Mouse (Mus musculus) liver, embryonic 16.5 days (tissue): Measurements from ENCODE around the gene Klhl25. TPM values are rescaled to one million over a fixed set of nuclear protein-coding genes. Genes with fewer than 3 reads are reported as not detected.

Source experiments
- ATAC-seq: fragments of 200-750 bp; cut with Nextera tagmentation; 2 replicates; pipeline ENCODE4 v1.8.0; 2017; ENCODE audit warnings: low read depth, mild to moderate bottlenecking, moderate number of reproducible peaks, moderate library complexity
- H3K27ac ChIP-seq: fragments of 300-500 bp; sonication (generic); 2 replicates; pipeline ENCODE4 v1.5.1; 2014; ENCODE audit warnings: mild to moderate bottlenecking, low read length
- H3K27me3 ChIP-seq: fragments of 300-500 bp; sonication (generic); 2 replicates; pipeline ENCODE4 v1.6.1; 2014; ENCODE audit warnings: low read depth, low read length, mixed read lengths; ENCODE audit not compliant: control insufficient read depth, insufficient read depth
- H3K36me3 ChIP-seq: fragments of 300-500 bp; sonication (generic); 2 replicates; pipeline ENCODE4 v1.6.1; 2014; ENCODE audit warnings: mild to moderate bottlenecking; ENCODE audit not compliant: control insufficient read depth, insufficient read depth
- H3K4me1 ChIP-seq: fragments of 300-500 bp; sonication (generic); 2 replicates; pipeline ENCODE4 v1.6.1; 2014; ENCODE audit warnings: low read depth, low read length, mixed read lengths; ENCODE audit not compliant: control insufficient read depth
- H3K4me2 ChIP-seq: fragments of 300-500 bp; sonication (generic); 2 replicates; pipeline ENCODE4 v1.6.1; 2014; ENCODE audit warnings: low read depth, low read length, mixed read lengths
- H3K4me3 ChIP-seq: fragments of 300-500 bp; sonication (generic); 2 replicates; pipeline ENCODE4 v1.5.1; 2014; ENCODE audit warnings: low read depth, mild to moderate bottlenecking, low read length
- H3K9ac ChIP-seq: fragments of 300-500 bp; sonication (generic); 2 replicates; pipeline ENCODE4 v1.6.1; 2014; ENCODE audit warnings: low read depth, low read length
- H3K9me3 ChIP-seq: fragments of 300-500 bp; sonication (generic); replicated peaks from 2 replicates; pipeline ENCODE4 v1.6.1; 2016; ENCODE audit warnings: low read length; ENCODE audit not compliant: control insufficient read depth
- WGBS: fragments of 180-500 bp; shearing (Covaris S2); extraction: QIAGEN DNeasy Blood & Tissue Kit; methylation state at CpG from one replicate; pipeline ENCODE4 v1.1.7; 2014; ENCODE audit not compliant: insufficient replicate concordance; 5-methylcytosine and 5-hydroxymethylcytosine counted together
- polyA plus RNA-seq: library from polyadenylated mRNA; unstranded; fragments of >200 nt; fragmentation: Nextera tagmentation; extraction: Ambion mirVana; gene quantifications from 2 replicates; pipeline ENCODE4 v1.2.1, GENCODE M21; 2015

Klhl25 gene
- polyA plus RNA-seq, result 19.4 and 22.5 TPM in 2 replicates

DNA sequence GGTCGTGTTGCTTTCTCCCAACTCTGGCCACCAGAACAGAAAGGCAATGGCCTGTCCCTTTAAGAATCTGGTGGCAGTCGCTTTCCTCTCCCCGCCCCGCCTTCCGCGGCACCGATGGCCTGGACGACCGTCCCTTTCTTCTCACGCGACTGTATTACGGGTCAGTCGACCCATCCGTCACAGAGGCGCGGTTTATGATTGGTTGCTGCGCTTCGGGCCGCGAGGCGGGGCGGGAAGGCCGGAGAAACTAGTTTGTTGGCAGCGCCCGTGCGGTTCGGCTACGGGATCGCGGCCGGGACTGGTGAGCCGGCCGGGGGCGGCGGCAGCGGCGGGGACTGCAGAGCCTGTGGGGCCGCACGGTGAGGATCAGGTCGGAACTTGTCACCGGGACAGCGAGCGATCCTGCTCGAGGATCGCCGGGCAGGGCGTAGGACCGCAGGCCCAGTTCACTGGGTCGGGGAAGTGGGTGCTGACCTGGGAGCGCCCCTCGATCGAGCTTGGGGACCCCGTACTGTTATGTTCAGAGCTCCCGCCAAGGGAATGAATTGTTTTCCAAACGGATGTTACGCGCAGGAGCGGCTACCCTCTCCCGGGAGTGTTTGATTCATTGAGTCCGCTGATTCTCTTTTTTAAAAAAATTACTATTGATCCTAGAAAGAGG is at the start of gene Klhl25:
Gene Klhl25 (plus strand): TSS at position 196 of the 661 bp plus-strand sequence.
- peak within 1 kb of the TSS; percentile 83 for H3K4me3 ChIP-seq
- H3K27ac ChIP-seq, result peak within 1 kb of the TSS; percentile 80
- WGBS, result under 1% methylated on average over 60 of the region's 60 CpGs
- no peaks in the 10 kb centered on the region for H3K9me3 ChIP-seq
- H3K4me1 ChIP-seq, result peaks cover 27% of the 10 kb centered on the region
- H3K9ac ChIP-seq, result peak within 1 kb of the TSS; percentile 91
- peak within 1 kb of the TSS; percentile 82 for H3K4me2 ChIP-seq
- ATAC-seq, result peak; percentile 99
- no peaks in the 10 kb centered on the region for H3K27me3 ChIP-seq
- no peaks in the 10 kb centered on the region for H3K36me3 ChIP-seq

DNA sequence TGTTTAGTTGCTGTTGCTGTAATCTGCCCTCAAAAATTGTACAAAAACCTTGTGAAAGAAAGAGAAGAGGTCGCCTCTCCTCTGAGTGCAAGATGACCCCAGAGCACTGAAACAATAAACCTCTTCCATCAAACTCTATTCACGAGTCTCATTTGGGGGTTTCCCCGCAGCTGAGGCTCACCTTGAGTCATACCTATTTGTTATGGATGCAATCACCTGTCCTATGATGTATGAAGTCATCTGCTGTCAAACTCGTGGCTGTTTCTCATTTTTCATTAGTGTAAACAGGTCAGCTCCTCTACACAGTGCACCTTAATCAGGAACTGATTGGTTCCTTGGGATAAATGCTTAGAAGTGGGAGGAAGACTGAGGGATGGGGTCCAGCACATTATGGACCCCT is 47.6 kb upstream of the Klhl25 start:
- no peaks in the 10 kb centered on the region for H3K27me3 ChIP-seq
- H3K4me3 ChIP-seq, result no peak overlapping the region
- 62% methylated on average over 4 of the region's 4 CpGs for WGBS
- no peaks in the 10 kb centered on the region; the same call in none of the 2 replicates for H3K4me1 ChIP-seq
- no peak overlapping the region for H3K9ac ChIP-seq
- no peaks in the 10 kb centered on the region for H3K36me3 ChIP-seq
- H3K4me2 ChIP-seq, result no peak overlapping the region
- no peak for ATAC-seq
- H3K27ac ChIP-seq, result no peak overlapping the region
- H3K9me3 ChIP-seq, result no peaks in the 10 kb centered on the region

DNA sequence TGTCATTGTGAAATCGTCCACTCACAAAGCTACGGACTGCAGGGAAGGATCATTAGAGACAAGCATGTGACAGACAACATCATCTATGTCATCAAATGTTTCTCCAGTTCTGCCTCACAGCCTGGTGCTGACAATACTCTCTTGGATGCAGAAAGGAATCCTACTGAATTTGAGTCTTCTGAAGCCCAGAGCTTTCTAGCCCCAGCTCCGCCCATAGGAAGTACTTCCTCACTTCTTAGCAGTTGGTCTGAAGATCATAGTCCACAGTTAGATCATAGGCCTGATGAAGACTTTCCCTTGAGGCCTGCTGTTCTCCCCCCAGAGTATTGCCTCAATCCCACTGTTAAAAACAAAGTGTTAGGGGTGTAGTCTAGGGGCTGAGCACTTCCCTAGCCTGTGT is 47.1 kb upstream of the Klhl25 start:
- no peak overlapping the region for H3K27ac ChIP-seq
- no peaks in the 10 kb centered on the region for H3K27me3 ChIP-seq
- ATAC-seq, result no peak
- peaks cover 3% of the 10 kb centered on the region for H3K4me1 ChIP-seq
- H3K36me3 ChIP-seq, result no peaks in the 10 kb centered on the region
- 84% methylated on average over 3 of the region's 3 CpGs for WGBS
- H3K4me3 ChIP-seq, result no peak overlapping the region
- H3K9ac ChIP-seq, result no peak overlapping the region
- H3K4me2 ChIP-seq, result no peak overlapping the region
- H3K9me3 ChIP-seq, result no peaks in the 10 kb centered on the region

DNA sequence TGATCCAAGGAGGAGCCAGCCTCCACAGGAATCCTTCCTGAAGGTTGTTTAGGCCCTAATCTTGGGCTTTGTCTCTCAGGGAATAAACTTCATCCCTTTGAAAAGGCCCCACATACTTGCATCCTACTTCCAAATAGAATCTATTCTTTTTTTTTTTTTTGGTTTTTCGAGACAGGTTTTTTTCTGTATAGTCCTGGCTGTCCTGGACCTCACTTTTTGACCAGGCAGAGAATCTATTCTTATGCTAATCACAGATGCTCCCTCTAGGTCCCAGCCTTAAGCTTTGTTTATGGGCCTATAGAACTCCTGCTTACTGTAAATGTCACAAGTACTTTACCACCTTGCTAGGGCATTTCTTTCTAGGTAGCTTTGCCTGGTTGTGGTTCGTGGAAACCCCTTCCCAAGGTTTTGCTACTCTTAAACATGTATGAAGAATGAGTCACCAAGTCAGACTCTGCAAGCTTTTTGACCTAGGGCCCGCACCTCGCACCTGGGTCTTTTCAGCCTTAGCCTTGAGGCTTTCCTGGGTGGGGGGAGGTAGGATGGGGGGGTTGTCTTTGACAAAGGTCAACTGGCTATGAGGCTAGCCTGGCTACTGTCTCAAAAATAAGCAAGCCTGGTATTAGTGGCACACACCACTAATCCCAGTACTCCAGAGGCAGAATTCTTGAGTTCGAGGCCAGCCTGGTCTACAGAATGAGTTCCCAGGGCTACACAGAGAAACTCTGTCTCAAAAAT is 46.3 kb upstream of the Klhl25 start:
- no peak overlapping the region for H3K4me2 ChIP-seq
- no peaks in the 10 kb centered on the region for H3K36me3 ChIP-seq
- no peaks in the 10 kb centered on the region for H3K27me3 ChIP-seq
- H3K9ac ChIP-seq, result no peak overlapping the region
- H3K27ac ChIP-seq, result no peak overlapping the region
- ATAC-seq, result no peak
- no peaks in the 10 kb centered on the region for H3K9me3 ChIP-seq
- no peak overlapping the region for H3K4me3 ChIP-seq
- peaks cover 8% of the 10 kb centered on the region for H3K4me1 ChIP-seq
- WGBS, result 71% methylated on average over 5 of the region's 5 CpGs

DNA sequence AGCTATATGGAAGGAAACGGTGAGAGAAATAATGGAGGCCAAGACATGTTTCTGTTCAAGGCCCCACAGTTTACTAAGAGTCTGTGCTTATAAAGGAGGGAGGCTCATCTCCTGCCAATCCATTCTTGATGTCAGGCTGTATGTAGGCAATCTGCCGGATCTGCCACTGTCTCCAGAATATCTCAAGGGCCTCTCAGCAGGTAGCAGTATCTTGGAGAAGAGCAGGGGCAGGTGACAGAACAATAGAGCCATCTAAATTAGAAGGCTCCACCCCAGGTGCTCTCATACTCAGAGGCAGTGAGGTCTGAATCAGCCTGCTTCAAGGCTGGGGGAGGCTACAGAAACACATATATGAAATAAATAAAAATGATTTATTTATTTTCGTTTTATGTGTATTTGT is 45.2 kb upstream of the Klhl25 start:
- Histone ChIP-seq H3K4me2 (no peak overlapping the region), H3K4me3 (no peak overlapping the region), H3K27ac (no peak overlapping the region), H3K9ac (no peak overlapping the region), H3K9me3 (no peaks in the 10 kb centered on the region), H3K27me3 (no peaks in the 10 kb centered on the region), H3K36me3 (no peaks in the 10 kb centered on the region), H3K4me1 (peaks cover 8% of the 10 kb centered on the region)
- ATAC-seq, result no peak
- 57% methylated on average over 3 of the region's 3 CpGs for WGBS

DNA sequence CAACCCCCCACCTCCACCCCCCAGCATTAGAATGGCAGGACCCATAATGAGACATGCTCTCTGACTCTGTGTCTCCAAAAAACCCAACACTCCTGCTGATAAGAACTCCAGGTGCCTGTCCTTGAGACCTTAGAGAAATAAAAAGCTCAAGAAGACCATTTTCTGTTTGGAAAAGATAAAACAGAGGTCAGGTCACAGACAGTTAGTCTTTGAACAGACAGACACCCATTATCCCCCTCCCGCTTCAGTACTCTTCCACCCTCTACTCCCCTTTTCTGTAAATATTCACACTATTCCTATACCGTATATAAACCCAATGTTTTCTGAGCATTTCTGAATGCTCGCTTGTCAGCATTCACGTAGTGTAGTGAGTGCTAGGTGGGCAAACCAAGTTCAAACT is 41.9 kb upstream of the Klhl25 start:
- no peaks in the 10 kb centered on the region for H3K36me3 ChIP-seq
- peaks cover 8% of the 10 kb centered on the region for H3K4me1 ChIP-seq
- WGBS, result 56% methylated on average over 4 of the region's 4 CpGs
- H3K4me3 ChIP-seq, result no peak overlapping the region
- no peaks in the 10 kb centered on the region for H3K9me3 ChIP-seq
- no peak overlapping the region for H3K9ac ChIP-seq
- no peak overlapping the region for H3K4me2 ChIP-seq
- ATAC-seq, result no peak
- no peak overlapping the region for H3K27ac ChIP-seq
- H3K27me3 ChIP-seq, result no peaks in the 10 kb centered on the region

DNA sequence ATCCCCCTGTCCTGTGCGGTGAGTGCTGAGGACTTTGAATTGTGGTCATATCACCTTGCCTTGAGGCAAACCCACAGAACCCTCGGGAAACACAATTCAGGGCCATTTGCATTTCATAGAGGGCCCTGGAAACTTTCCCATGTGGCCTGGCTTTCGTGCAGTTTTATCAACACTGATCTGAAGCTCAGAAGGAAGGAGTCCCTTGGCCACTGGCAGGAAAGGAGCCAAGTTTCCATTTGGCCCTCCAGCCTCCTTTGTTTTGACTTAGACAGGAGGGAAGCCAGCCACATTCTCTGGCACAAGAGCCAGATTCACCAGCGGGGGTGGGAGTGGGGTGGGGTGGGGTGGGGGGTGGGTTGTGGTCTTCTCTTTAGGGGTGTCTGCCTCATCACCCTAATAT is 41.4 kb upstream of the Klhl25 start:
- no peak overlapping the region for H3K9ac ChIP-seq
- no peaks in the 10 kb centered on the region for H3K9me3 ChIP-seq
- H3K4me2 ChIP-seq, result no peak overlapping the region
- H3K4me3 ChIP-seq, result no peak overlapping the region
- H3K27ac ChIP-seq, result no peak overlapping the region
- no peak for ATAC-seq
- H3K36me3 ChIP-seq, result no peaks in the 10 kb centered on the region
- 32% methylated on average over 4 of the region's 4 CpGs for WGBS
- H3K4me1 ChIP-seq, result peaks cover 8% of the 10 kb centered on the region
- no peaks in the 10 kb centered on the region for H3K27me3 ChIP-seq

DNA sequence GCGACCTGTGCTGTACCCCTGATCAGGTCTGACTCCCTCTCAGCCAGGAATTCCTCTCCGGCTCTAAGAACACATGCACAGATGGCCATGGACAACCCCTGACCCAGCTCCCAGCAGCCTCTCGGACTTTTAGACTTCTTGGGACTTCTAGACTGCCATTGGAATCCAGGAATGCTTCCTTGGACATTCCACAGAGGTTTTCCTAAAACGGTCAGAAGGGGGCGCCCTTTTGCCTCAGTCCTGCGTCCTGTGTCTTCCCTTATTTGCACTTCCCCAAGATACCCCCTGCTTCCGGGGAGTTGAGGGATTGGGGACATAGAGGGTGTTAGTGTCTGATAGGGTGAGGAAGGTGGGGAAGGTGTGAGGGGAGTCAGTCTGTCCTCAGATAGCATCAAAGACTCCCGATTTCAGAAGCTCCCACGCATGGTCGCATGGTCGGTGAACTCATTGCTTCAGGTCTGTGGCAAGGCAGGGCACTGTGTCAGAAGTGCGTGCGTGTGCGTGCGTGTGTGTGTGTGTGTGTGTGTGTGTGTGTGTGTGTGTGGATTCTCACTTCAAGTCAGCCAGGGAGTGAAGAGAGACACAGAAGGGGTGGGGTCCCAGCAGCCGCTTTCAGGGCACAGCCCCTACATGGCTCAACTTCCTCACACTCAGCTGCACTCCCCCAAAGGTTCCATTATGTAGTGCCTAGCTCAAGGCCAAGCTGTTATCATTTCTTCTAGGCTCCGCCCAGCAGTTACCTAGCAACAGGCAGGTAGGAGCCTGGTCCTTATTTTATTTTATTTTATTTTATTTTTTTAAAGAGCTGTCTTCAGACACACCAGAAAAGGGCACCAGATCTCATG is 40.4 kb upstream of the Klhl25 start:
- Histone ChIP-seq H3K9me3 (no peaks in the 10 kb centered on the region), H3K9ac (no peak overlapping the region), H3K4me2 (no peak overlapping the region), H3K27ac (no peak overlapping the region), H3K27me3 (no peaks in the 10 kb centered on the region), H3K4me3 (no peak overlapping the region), H3K36me3 (no peaks in the 10 kb centered on the region), H3K4me1 (peaks cover 8% of the 10 kb centered on the region)
- 63% methylated on average over 17 of the region's 17 CpGs for WGBS
- ATAC-seq, result no peak
